Mouse (Mus musculus) bone marrow macrophage, adult 2 months (primary cell): Measurements from ENCODE around the gene Pdcd6.

Experiments
- CTCF ChIP-seq: IDR thresholded peaks from 2 replicates; pipeline ENCODE4 v1.5.1; 2012; ENCODE audit warnings: low read depth, mild to moderate bottlenecking, low read length, moderate library complexity
- POLR2A ChIP-seq: IDR thresholded peaks from 2 replicates; pipeline ENCODE4 v1.6.1; 2012; ENCODE audit warnings: mild to moderate bottlenecking, low read depth, low read length, borderline replicate concordance

DNA sequence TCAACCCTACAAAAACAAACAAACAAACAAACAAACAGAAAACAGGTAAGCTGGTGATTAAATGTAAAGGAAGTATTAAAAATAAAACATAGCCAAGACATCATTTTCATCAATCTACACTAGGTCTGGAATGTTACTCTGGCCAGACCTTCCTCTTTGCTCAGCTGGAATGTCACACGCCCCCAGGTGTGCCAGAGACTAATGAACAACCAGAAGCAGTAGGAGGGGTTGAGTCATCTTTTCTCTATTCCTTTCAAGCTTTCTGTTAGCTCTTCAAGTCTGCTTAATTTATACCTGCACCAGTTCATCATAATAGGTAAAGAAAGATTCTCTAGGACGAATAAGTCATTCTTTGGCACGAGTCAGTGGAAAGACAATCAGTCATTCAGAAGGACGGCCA is 994 bp downstream of the Pdcd6 start:
- no peak for TF ChIP-seq CTCF
- no peak for TF ChIP-seq POLR2A
